Mouse (Mus musculus): Measurements from ENCODE around the gene Numbl.

DNA sequence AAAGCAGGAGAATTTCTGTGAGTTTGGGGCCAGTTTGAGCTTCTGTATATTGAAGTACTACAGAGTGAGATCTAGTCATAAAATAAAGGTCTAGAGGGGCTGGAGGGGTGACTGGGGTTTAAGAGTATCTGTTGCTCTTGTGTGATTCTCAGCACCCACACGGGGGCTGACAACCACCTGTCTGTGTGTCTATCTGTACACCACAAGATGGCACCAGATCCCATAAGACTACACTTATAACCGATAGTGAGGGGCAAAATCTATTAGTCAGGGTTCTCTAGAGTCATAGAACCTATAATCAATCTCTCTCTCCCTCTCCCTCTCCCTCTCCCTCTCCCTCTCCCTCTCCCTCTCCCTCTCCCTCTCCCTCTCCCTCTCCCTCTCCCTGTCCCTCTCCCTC lies 32.3 kb downstream of the Numbl start:
- no peak for TF ChIP-seq TCF3 (IDR thresholded peaks at IDR 0.05; ENCODE audit: insufficient read length, low read depth)
- TF ChIP-seq POLR2A (IDR thresholded peaks at IDR 0.05; ENCODE audit: insufficient read length, low read depth), result no peak
- no peak for TF ChIP-seq POLR2AphosphoS2 (IDR thresholded peaks at IDR 0.05; ENCODE audit: insufficient read length, low read depth)
- TF ChIP-seq MYOD1 (IDR thresholded peaks at IDR 0.05; ENCODE audit: control insufficient read depth in 1 of 3, insufficient read length in 2 of 3, low read depth in 2 of 3), result no peak
- TF ChIP-seq MAX (IDR thresholded peaks at IDR 0.05; ENCODE audit: low read depth), result no peak
- no peak for TF ChIP-seq MYOG (IDR thresholded peaks at IDR 0.05; ENCODE audit: control insufficient read depth in 1 of 3, insufficient read depth in 1 of 3, insufficient read length in 2 of 3, low read depth in 2 of 3)
- no peak for TF ChIP-seq REST (IDR thresholded peaks at IDR 0.05; ENCODE audit: insufficient read depth, insufficient read length)
- no peak for TF ChIP-seq E2F4 (IDR thresholded peaks at IDR 0.05; ENCODE audit: insufficient read depth)
- TF ChIP-seq CEBPB (IDR thresholded peaks at IDR 0.05; ENCODE audit: insufficient read depth, poor library complexity, severe bottlenecking), result no peak
- TF ChIP-seq SRF (IDR thresholded peaks at IDR 0.05; ENCODE audit: control insufficient read depth, insufficient read length, low read depth), result no peak
